In genomic region chr1:86670279-86671038, GRCm38 (mm10) we compare ENCODE assay signal across 9 mouse cellular contexts. TPM values are rescaled to one million over a fixed set of nuclear protein-coding genes. Genes with fewer than 3 reads are reported as not detected.
A peak's percentile ranks its signal among the peaks of the same experiment; 100 is the strongest.
DNase-seq lines count a peak whose midpoint lies in the region; ATAC-seq and TF ChIP-seq lines count a peak whose summit lies in the region.
"Had no signal": no experiment of that assay in that cellular context is flagged by ENCODE, and none has a peak within 500 bp of the region (broad histone marks: within the 10 kb centered on the region; RNA-seq: fewer than 3 reads in every experiment).

Gene Nppc, minus strand, starts transcription at chr1:86670571.

- H3K27ac ChIP-seq in cortical plate, adult 2 months (ENCODE audit: insufficient read depth, low read length): no peak within 1 kb of the TSS
- no peak within 1 kb of the TSS for H3K27ac ChIP-seq in intestine, embryonic 16.5 days (ENCODE audit: low read length)
- H3K27ac ChIP-seq: macrophage had no signal

- peak within 1 kb of the TSS; percentile 50 for H3K4me3 ChIP-seq in cortical plate, adult 2 months (ENCODE audit: insufficient read depth, low read length)
- H3K4me3 ChIP-seq in intestine, embryonic 16.5 days (ENCODE audit: low read length): peak within 1 kb of the TSS; percentile 57

- intact Hi-C loops in gastrocnemius, postnatal 14 days (cut with DNase I; ENCODE audit: low total_unique reads): no loop called here
- intact Hi-C loops in left cerebral cortex, postnatal 14 days (cut with DNase I): loop anchor here (10.0 kb wide), 1 partner anchor 244 kb away; no protein-coding TSS in a partner anchor

- no peaks in the 10 kb centered on the region for H3K4me1 ChIP-seq in cortical plate, adult 2 months (ENCODE audit: control insufficient read depth, insufficient read depth, low read length)
- peaks cover 7% of the 10 kb centered on the region for H3K4me1 ChIP-seq in intestine, embryonic 16.5 days (ENCODE audit: control insufficient read depth, insufficient read depth, low read length)

- DNase-seq in adrenal gland, postnatal 10 days: peak; percentile 84
- DNase-seq in gastrocnemius, postnatal 14 days: peak; percentile 73
- peak; percentile 80 to 86 for DNase-seq in left cerebral cortex, postnatal 14 days (ENCODE audit: low spot score in 2 of 2)
- peak; percentile 77 for DNase-seq in mesoderm, embryonic 11.5 days (ENCODE audit: low read depth, low spot score)
- DNase-seq in skeletal muscle tissue, adult 2 months (ENCODE audit: low read depth, low spot score): peak; percentile 49
- DNase-seq in c-Kit-positive CD71-positive TER-119-positive erythroid progenitor cells, embryonic 14.5 days (ENCODE audit: low spot score): no peak

- peak within 1 kb of the TSS; percentile 54 for H3K9ac ChIP-seq in intestine, embryonic 16.5 days (ENCODE audit: low read depth, low read length)

- peak within 1 kb of the TSS; percentile 99 for H3K4me2 ChIP-seq in intestine, embryonic 16.5 days (ENCODE audit: low read depth, low read length)

- peak; percentile 92 for TF ChIP-seq POLR2A in cortical plate, adult 2 months (IDR thresholded peaks at IDR 0.05; ENCODE audit: extremely low read depth, insufficient read depth, low read length)

- WGBS in intestine, embryonic 16.5 days: 4% methylated on average over 51 of the region's 59 CpGs

- H3K27me3 ChIP-seq in intestine, embryonic 16.5 days (replicated peaks; ENCODE audit: control insufficient read depth, insufficient read depth, low read length): peaks cover 24% of the 10 kb centered on the region

- H3K36me3 ChIP-seq in intestine, embryonic 16.5 days (ENCODE audit: control insufficient read depth, insufficient read depth, low read length): no peaks in the 10 kb centered on the region

- ATAC-seq in intestine, embryonic 16.5 days: peak; percentile 94

- TF ChIP-seq CTCF in cortical plate, adult 2 months (IDR thresholded peaks at IDR 0.05; ENCODE audit: extremely low read depth, insufficient read depth, low read length): peak; percentile 44

- H3K9me3 ChIP-seq in intestine, embryonic 16.5 days (ENCODE audit: control insufficient read depth, low read length): no peaks in the 10 kb centered on the region

RNA-seq across cellular contexts. Expression of gene Nppc, which starts in this region (rescaled TPM):
- under 1 TPM in 1 of 2 experiments, not detected in 1; 0.48 TPM for total RNA-seq in adrenal gland, postnatal 10 days (2021)
- 11.9 and 12.7 TPM in 2 replicates for polyA plus RNA-seq in cortical plate, adult 2 months (2012; rRNA removed)
- total RNA-seq in gastrocnemius, postnatal 14 days (2021): 1 to 10 TPM in 1 of 2 experiments, under 1 TPM in 1; 0.51 to 2.3 TPM
- polyA plus RNA-seq in intestine, embryonic 16.5 days (2015; fragmentation: Nextera tagmentation; extraction: Ambion mirVana): 0.34 and 0.72 TPM in 2 replicates
- 10 to 100 TPM; 12.5 to 15.0 TPM for total RNA-seq in left cerebral cortex, postnatal 14 days (2021)
- polyA plus RNA-seq: macrophage had no signal

Comparison
In these comparisons a context has a peak if more than half of its experiments do, and no peak if none do; other contexts are left out.
1. RNA of gene Nppc (total RNA-seq): 12.5 to 15.0 TPM in left cerebral cortex, postnatal 14 days; 0.51 to 2.3 TPM in gastrocnemius, postnatal 14 days and 0.48 TPM in adrenal gland, postnatal 10 days; every median in the first group is over 4 times any median in the second.
2. Peak in DNase-seq in adrenal gland, postnatal 10 days; RNA of the gene not detected or under 1 TPM.
3. Peak in ATAC-seq, H3K4me3 ChIP-seq, H3K9ac ChIP-seq and H3K4me2 ChIP-seq in intestine, embryonic 16.5 days; RNA of the gene not detected or under 1 TPM.